ENCODE assay signal across 18 mouse cellular contexts in the genomic region with DNA sequence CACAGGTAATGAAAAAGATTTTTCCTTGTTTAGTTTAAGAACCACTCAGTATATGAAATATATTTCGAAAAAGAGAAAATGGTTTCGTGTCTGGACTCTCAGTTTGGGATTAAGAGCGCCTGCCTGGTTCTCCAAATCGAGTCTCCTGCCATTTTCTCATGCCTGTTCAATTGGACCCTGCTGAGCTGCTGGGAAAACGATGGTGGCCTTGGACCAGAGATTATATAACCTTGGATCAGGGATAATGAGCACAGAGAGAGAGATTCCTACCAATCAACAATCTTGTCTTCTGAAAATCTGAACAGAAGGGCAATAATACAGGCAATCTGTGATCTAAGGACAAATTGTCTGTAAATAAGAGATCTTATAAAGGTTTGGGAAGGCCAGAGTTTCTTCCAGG.
"Had no signal": no experiment of that assay in that cellular context is flagged by ENCODE, and none has a peak within 500 bp of the region (broad histone marks: within the 10 kb centered on the region; RNA-seq: fewer than 3 reads in every experiment).

No protein-coding gene starts in this region.

- DNase-seq: kidney, postnatal 25 days; liver; lung, adult 18-20 months; lung, postnatal 10 days; lung, postnatal 36 days; thymus, adult 2 months; thymus, postnatal 14 days; thymus, postnatal 4 days had no signal

- H3K4me3 ChIP-seq: limb, embryonic 10.5 days; limb, embryonic 13.5 days; liver, embryonic 12.5 days; liver, embryonic 15.5 days; lung, embryonic 15.5 days; megakaryocyte, embryonic 14.5 days; midbrain, embryonic 10.5 days; midbrain, embryonic 13.5 days had no signal

- H3K27ac ChIP-seq: kidney, postnatal 0 days; limb, embryonic 10.5 days; limb, embryonic 13.5 days; liver, embryonic 12.5 days; liver, embryonic 15.5 days; lung, embryonic 15.5 days; midbrain, embryonic 10.5 days; midbrain, embryonic 13.5 days; stomach, postnatal 0 days had no signal
